Comparison of ENCODE assay signal across 25 mouse cellular contexts in the genomic region with DNA sequence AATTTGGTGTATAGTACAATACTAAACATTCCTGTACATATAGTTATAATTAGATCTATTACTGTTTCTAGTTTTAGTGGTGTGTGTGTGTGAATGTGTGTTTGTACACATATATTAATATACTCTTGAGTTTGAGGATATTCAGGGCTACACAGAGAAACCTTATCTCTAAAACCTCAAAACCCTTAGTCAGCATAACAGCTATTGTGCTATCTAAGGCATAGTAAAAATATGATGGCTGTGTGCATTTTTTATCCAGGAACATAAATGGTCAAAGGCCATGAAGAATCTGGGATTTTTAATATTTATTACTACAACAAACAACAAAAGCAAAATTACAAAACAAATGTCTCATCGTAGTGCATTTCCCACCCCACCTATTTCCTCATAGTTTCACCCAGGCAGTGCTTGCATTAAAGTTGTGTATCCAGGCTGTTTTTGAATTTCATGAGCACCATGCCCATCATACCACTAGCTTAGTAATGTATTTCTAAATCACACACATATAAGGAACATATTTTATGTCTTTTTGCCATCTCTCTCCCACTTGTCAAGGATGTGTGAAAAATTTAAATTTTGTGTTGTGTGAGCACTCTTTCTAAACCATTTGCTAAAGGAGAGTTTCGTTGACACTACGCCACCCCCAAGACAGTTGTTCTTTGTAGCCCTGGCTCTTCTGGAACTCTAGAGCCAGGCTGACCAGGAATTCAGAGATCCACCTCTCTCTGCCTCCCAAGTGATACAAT. TPM values are rescaled to one million over a fixed set of nuclear protein-coding genes. Genes with fewer than 3 reads are reported as not detected.
DNase-seq lines count a peak whose midpoint lies in the region; ATAC-seq and TF ChIP-seq lines count a peak whose summit lies in the region.
"Had no signal": no experiment of that assay in that cellular context is flagged by ENCODE, and none has a peak within 500 bp of the region (broad histone marks: within the 10 kb centered on the region; RNA-seq: fewer than 3 reads in every experiment).

No protein-coding gene starts in this region.

- peaks cover 34 to 73% of the 10 kb centered on the region in 2 experiments for H3K36me3 ChIP-seq in MEL (ENCODE audit: control insufficient read depth in 1 of 2, insufficient read depth in 2 of 2, low read length in 2 of 2)

- H3K27ac ChIP-seq in MEL (ENCODE audit: control insufficient read depth, low read depth, low read length) = no peak overlapping the region
- H3K27ac ChIP-seq in layer of hippocampus, adult 2 months = no peak overlapping the region
- H3K27ac ChIP-seq in left cerebral cortex, adult 2 months = no peak overlapping the region
- H3K27ac ChIP-seq: embryonic facial prominence, embryonic 10.5 days; embryonic facial prominence, embryonic 12.5 days; forebrain, embryonic 13.5 days; forebrain, embryonic 15.5 days had no signal

- intact Hi-C loops in left cerebral cortex, adult 2 months (cut with DNase I) = no loop called here

- peaks cover 20% of the 10 kb centered on the region for H3K79me2 ChIP-seq in MEL (ENCODE audit: control insufficient read depth, insufficient read depth, low read length, poor library complexity)

- H3K9ac ChIP-seq in MEL (ENCODE audit: control insufficient read depth, low read depth, low read length, poor library complexity, severe bottlenecking) = no peak overlapping the region
- H3K9ac ChIP-seq: embryonic facial prominence, embryonic 12.5 days; forebrain, embryonic 13.5 days; forebrain, embryonic 15.5 days; forebrain, postnatal 0 days had no signal

- no peak overlapping the region for H3K4me3 ChIP-seq in MEL (ENCODE audit: control insufficient read depth in 1 of 2, insufficient read depth in 1 of 2, low read depth in 2 of 2, low read length in 2 of 2)
- no peak overlapping the region for H3K4me3 ChIP-seq in layer of hippocampus, adult 2 months
- no peak overlapping the region for H3K4me3 ChIP-seq in left cerebral cortex, adult 2 months
- H3K4me3 ChIP-seq: embryonic facial prominence, embryonic 10.5 days; embryonic facial prominence, embryonic 12.5 days; forebrain, embryonic 13.5 days; forebrain, embryonic 15.5 days had no signal

- peaks cover 0 to 15% of the 10 kb centered on the region in 2 experiments; a peak in 3 of 4 replicates for H3K4me1 ChIP-seq in MEL (ENCODE audit: control insufficient read depth in 1 of 2, insufficient read depth in 2 of 2, low read length in 2 of 2)
- H3K4me1 ChIP-seq: embryonic facial prominence, embryonic 10.5 days; embryonic facial prominence, embryonic 12.5 days; forebrain, embryonic 13.5 days; forebrain, embryonic 15.5 days had no signal

- DNase-seq in frontal cortex, postnatal 10 days (ENCODE audit: low spot score in 2 of 2) = no peak
- peak; percentile 20 for DNase-seq in right cerebral cortex, adult 18-20 months
- DNase-seq in right cerebral cortex, postnatal 10 days (ENCODE audit: low spot score in 2 of 2) = no peak
- no peak for DNase-seq in MEL (ENCODE audit: low read depth, low spot score)
- DNase-seq in telencephalon, adult 2 months (ENCODE audit: low read depth, low spot score) = peak; percentile 19
- no peak for DNase-seq in layer of hippocampus, adult 2 months (ENCODE audit: low spot score in 2 of 2)
- no peak for DNase-seq in left cerebral cortex, adult 2 months (ENCODE audit: extremely low spot score in 1 of 2, low spot score in 2 of 2)
- DNase-seq: adrenal gland, adult 2 months; adrenal gland, postnatal 10 days; adrenal gland, postnatal 25 days; B cell, adult 2 months; cerebellum, adult 11-12 months; cerebellum, adult 2 months; cerebellum, adult 9-10 months; cerebellum, postnatal 10 days; cerebellum, postnatal 25 days; forebrain, postnatal 0 days had no signal

- TF ChIP-seq CTCF in MEL (IDR thresholded peaks at IDR 0.05 in 2 of 3, conservative IDR thresholded peaks at IDR 0.05 in 1 of 3; ENCODE audit: control insufficient read depth in 1 of 3, insufficient read depth in 1 of 3, low read depth in 2 of 3, low read length in 3 of 3, poor library complexity in 1 of 3, severe bottlenecking in 1 of 3) = no peak
- TF ChIP-seq CTCF in layer of hippocampus, adult 2 months (conservative IDR thresholded peaks at IDR 0.05) = no peak
- no peak for TF ChIP-seq CTCF in left cerebral cortex, adult 2 months (IDR thresholded peaks at IDR 0.05)

- no peaks in the 10 kb centered on the region for H3K27me3 ChIP-seq in MEL (ENCODE audit: control insufficient read depth in 1 of 2, insufficient read depth in 2 of 2, low read length in 2 of 2)
- H3K27me3 ChIP-seq: embryonic facial prominence, embryonic 12.5 days; forebrain, embryonic 13.5 days; forebrain, embryonic 15.5 days had no signal

- peak in 1 of 2 experiments; percentile 22; a peak in 1 of 4 replicates for TF ChIP-seq POLR2A in MEL (IDR thresholded peaks at IDR 0.05; ENCODE audit: control insufficient read depth in 1 of 2, insufficient read depth in 1 of 2, low read depth in 1 of 2, low read length in 2 of 2, poor library complexity in 1 of 2)

- TF ChIP-seq RAD21 in MEL (IDR thresholded peaks at IDR 0.05; ENCODE audit: low read depth, low read length) = no peak

- no peaks in the 10 kb centered on the region for H3K9me3 ChIP-seq in MEL (replicated peaks; ENCODE audit: insufficient read depth, low read length)
- H3K9me3 ChIP-seq: embryonic facial prominence, embryonic 10.5 days; embryonic facial prominence, embryonic 12.5 days; forebrain, embryonic 13.5 days; forebrain, embryonic 15.5 days; G1E had no signal

- peak; percentile 82 for ATAC-seq in frontal cortex, adult (ENCODE audit: low TSS enrichment)
- ATAC-seq: CD4-positive, CD25-positive, alpha-beta regulatory T cell, adult 4 months; forebrain, embryonic 13.5 days; forebrain, embryonic 15.5 days; forebrain, postnatal 0 days had no signal

- TF ChIP-seq EP300 in MEL (IDR thresholded peaks at IDR 0.05; ENCODE audit: low read depth in 1 of 2, low read length in 2 of 2) = no peak

TF ChIP-seq in MEL, 35 proteins besides CTCF, POLR2A, EP300 and RAD21:
- TF ChIP-seq MXI1 (IDR thresholded peaks at IDR 0.05; ENCODE audit: low read depth, low read length) = no peak
- TF ChIP-seq POLR2AphosphoS5 (IDR thresholded peaks at IDR 0.05; ENCODE audit: borderline replicate concordance, low read depth, low read length) = no peak
- TF ChIP-seq JUND (IDR thresholded peaks at IDR 0.05; ENCODE audit: low read depth, low read length) = no peak
- TF ChIP-seq MYC (IDR thresholded peaks at IDR 0.05; ENCODE audit: low read depth, low read length) = no peak
- TF ChIP-seq GATA1 (IDR thresholded peaks at IDR 0.05; ENCODE audit: low read depth, low read length) = peak; percentile 31; the same call in 1 of the 2 replicates
- TF ChIP-seq USF2 (IDR thresholded peaks at IDR 0.05; ENCODE audit: borderline replicate concordance in 1 of 2, insufficient read depth in 1 of 2, low read depth in 1 of 2, low read length in 2 of 2) = no peak
- TF ChIP-seq NRF1 (IDR thresholded peaks at IDR 0.05; ENCODE audit: insufficient read depth, low read depth, low read length, poor library complexity, severe bottlenecking) = no peak
- TF ChIP-seq SMC3 (IDR thresholded peaks at IDR 0.05; ENCODE audit: low read depth, low read length) = no peak
- no peak for TF ChIP-seq MEF2A (IDR thresholded peaks at IDR 0.05; ENCODE audit: extremely low read depth, insufficient replicate concordance, low read depth, low read length, poor library complexity, severe bottlenecking)
- no peak for TF ChIP-seq KAT2A (conservative IDR thresholded peaks at IDR 0.05; ENCODE audit: low read depth, low read length)
- no peak for TF ChIP-seq MAX (IDR thresholded peaks at IDR 0.05; ENCODE audit: low read length)
- peak; percentile 99 for TF ChIP-seq MAFK (IDR thresholded peaks at IDR 0.05; ENCODE audit: borderline replicate concordance, low read depth, low read length)
- TF ChIP-seq TAL1 (IDR thresholded peaks at IDR 0.05; ENCODE audit: low read length) = no peak

RNA-seq across cellular contexts. Expression of gene Luc7l2, which starts 29.2 kb away (rescaled TPM):
- total RNA-seq in MEL (2012; rRNA removed) = 51.8 and 54.8 TPM in 2 replicates
- polyA plus RNA-seq in MEL (2012; ENCODE audit: insufficient read depth in 1 of 2, insufficient read length in 2 of 2, low read depth in 1 of 2, low replicate concordance in 2 of 2, missing spikeins in 1 of 2) = 100 to 1,000 TPM; 118 to 129 TPM
- 100 to 1,000 TPM; 196 to 219 TPM for total RNA-seq in layer of hippocampus, adult 2 months (2021)
- 100 to 1,000 TPM; 180 to 183 TPM for total RNA-seq in left cerebral cortex, adult 2 months (2021)

RNA-seq across cellular contexts. Expression of gene Fmc1, which starts 47.0 kb away (rescaled TPM):
- 124 and 148 TPM in 2 replicates for total RNA-seq in MEL (2012; rRNA removed)
- 10 to 100 TPM in 1 of 2 experiments, not detected in 1; 86.1 TPM for polyA plus RNA-seq in MEL (2012; ENCODE audit: insufficient read depth in 1 of 2, insufficient read length in 2 of 2, low read depth in 1 of 2, low replicate concordance in 2 of 2, missing spikeins in 1 of 2)
- total RNA-seq in layer of hippocampus, adult 2 months (2021) = 10 to 100 TPM; 58.3 to 62.0 TPM
- 10 to 100 TPM; 53.2 to 58.7 TPM for total RNA-seq in left cerebral cortex, adult 2 months (2021)

RNA-seq across cellular contexts. Expression of gene Klrg2, which starts 56.8 kb away (rescaled TPM):
- total RNA-seq in MEL (2012; rRNA removed) = 1.0 and 1.2 TPM in 2 replicates
- 1 to 10 TPM in 1 of 2 experiments, not detected in 1; 6.2 TPM for polyA plus RNA-seq in MEL (2012; ENCODE audit: insufficient read depth in 1 of 2, insufficient read length in 2 of 2, low read depth in 1 of 2, low replicate concordance in 2 of 2, missing spikeins in 1 of 2)
- 1 to 10 TPM; 1.0 to 1.2 TPM for total RNA-seq in layer of hippocampus, adult 2 months (2021)
- total RNA-seq in left cerebral cortex, adult 2 months (2021) = 1 to 10 TPM in 1 of 2 experiments, under 1 TPM in 1; 0.70 to 1.1 TPM
- polyA plus RNA-seq: CD4-positive, CD25-positive, alpha-beta regulatory T cell, adult 4 months; forebrain, embryonic 11.5 days had no signal

Comparison
In these comparisons a context has a peak if more than half of its experiments do, and no peak if none do; other contexts are left out.
1. DNase-seq: peak in right cerebral cortex, adult 18-20 months (single experiment) and telencephalon, adult 2 months (single experiment); none in frontal cortex, postnatal 10 days (0 of 2), right cerebral cortex, postnatal 10 days (0 of 2), MEL (single experiment), layer of hippocampus, adult 2 months (0 of 2) and left cerebral cortex, adult 2 months (0 of 2).